Mouse (Mus musculus): ENCODE measurements around the gene Zbtb37. TPM values are rescaled to one million over a fixed set of nuclear protein-coding genes. Genes with fewer than 3 reads are reported as not detected.
"Not testable (repeated sequence)": the region's sequence is repeated elsewhere in the genome, so short reads cannot be mapped to it uniquely, and the experiment has no call there.

The Zbtb37 gene
- total RNA-seq, 2 experiments from 2014 or later = 6.2 to 6.6 TPM

- Histone ChIP-seq H3K27ac (no peak overlapping the region), H3K4me3 (no peak overlapping the region)
- TF ChIP-seq CTCF (IDR thresholded peaks at IDR 0.05) = no peak
- DNase-seq = no peak
- intact Hi-C loops (cut with DNase I) = no loop called here
Measured at GRCm38 (mm10) chr1:160986881-160987635, 47.6 kb downstream of the Zbtb37 start.

- no peak for DNase-seq
- H3K27ac ChIP-seq = no peak overlapping the region
- no peak for TF ChIP-seq CTCF (IDR thresholded peaks at IDR 0.05)
- no peak overlapping the region for H3K4me3 ChIP-seq
- intact Hi-C loops (cut with DNase I) = no loop called here
Measured at GRCm38 (mm10) chr1:160985477-160985876, 49.2 kb downstream of the Zbtb37 start.

DNA sequence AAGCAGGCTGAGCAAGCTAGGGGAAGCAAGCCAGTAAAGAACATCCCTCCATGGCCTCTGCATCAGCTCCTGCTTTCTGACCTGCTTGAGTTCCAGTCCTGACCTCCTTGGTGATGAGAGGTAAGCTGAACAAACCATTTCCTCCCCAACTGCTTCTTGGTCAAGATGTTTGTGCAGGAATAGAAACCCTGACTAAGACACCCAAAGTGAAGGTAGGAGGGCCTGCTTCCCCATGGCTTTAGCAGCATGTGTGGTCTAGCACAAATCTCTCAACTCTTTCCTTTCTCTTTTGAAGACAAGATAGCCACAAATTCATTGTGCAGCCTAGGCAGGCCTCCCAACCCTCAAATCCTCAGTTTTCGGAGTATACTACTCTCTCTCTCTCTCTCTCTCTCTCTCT lies 49.9 kb downstream of the Zbtb37 start:
- H3K27ac ChIP-seq; H3K4me3 ChIP-seq; DNase-seq; intact Hi-C loops (cut with DNase I): not testable (repeated sequence)

GRCm38 (mm10) chr1:160982887-160983286 lies 51.8 kb downstream of the Zbtb37 start:
- H3K4me3 ChIP-seq = no peak overlapping the region
- H3K27ac ChIP-seq = no peak overlapping the region
- intact Hi-C loops (cut with DNase I) = no loop called here
- no peak for DNase-seq
- no peak for TF ChIP-seq CTCF (IDR thresholded peaks at IDR 0.05)

GRCm38 (mm10) chr1:160981337-160981736 lies 53.3 kb downstream of the Zbtb37 start:
- DNase-seq = no peak
- intact Hi-C loops (cut with DNase I) = no loop called here
- no peak overlapping the region for H3K4me3 ChIP-seq
- TF ChIP-seq CTCF (IDR thresholded peaks at IDR 0.05) = no peak
- H3K27ac ChIP-seq = no peak overlapping the region

- DNase-seq = no peak
- intact Hi-C loops (cut with DNase I) = no loop called here
- Histone ChIP-seq H3K4me3 (no peak overlapping the region), H3K27ac (no peak overlapping the region)
- TF ChIP-seq CTCF (IDR thresholded peaks at IDR 0.05) = no peak
Measured at GRCm38 (mm10) chr1:160980537-160981234, 54.0 kb downstream of the Zbtb37 start.

DNA sequence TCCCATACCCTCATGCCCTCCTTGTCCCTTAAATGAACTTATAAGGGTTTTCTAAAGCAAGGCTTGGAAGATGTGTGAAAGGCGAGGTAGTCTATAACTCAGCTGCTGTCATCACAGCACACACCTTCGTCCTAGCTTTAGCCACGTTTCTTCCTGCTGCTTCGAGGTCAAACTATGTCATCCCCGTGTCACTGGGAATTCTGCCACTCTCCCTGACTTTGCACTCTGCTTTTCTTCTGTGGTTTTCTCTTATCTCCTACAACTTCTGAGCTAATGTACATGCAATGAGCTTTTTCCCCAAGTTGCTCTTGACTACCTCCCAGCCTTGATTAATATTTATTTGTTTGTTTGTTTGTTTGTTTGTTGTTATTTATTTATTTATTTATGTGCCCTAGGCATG lies 54.6 kb downstream of the Zbtb37 start:
- intact Hi-C loops (cut with DNase I) = no loop called here
- no peak for DNase-seq
- Histone ChIP-seq H3K27ac (no peak overlapping the region), H3K4me3 (no peak overlapping the region)
- TF ChIP-seq CTCF (IDR thresholded peaks at IDR 0.05) = no peak

DNA sequence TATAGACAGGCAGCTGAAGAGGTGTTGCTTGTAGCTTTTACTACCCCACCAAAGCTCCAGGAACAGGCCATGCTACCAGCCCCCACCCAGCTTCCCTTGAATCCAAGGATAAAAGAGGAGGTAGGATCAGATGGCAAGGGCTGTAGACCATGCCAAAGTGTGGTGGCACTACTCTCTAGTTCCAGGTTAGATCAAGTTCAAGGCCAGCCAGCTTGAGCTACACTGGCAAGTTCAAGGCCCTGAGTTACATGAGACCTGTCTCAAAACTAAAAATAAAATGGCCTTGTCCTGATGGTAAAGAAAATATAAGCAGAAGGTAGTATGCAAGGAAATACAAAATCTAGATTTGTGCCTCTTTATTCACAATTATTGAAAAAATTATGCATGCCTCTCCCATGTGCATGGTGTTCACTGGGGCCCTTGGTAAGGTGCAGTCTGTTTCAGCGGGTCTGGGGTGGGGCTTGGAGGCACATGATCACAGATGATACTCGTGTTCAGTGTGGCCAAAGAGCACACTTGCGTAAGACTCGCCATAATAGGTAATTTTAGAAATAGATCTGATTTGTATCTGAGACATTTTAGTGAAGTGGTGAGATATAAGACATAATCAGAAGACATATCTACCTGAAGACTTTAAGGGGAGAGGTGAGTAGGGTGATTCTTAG lies 56.4 kb downstream of the Zbtb37 start, which contains the start of gene Serpinc1:
Serpinc1 (plus strand) TSS at position 515 of the 665 bp plus-strand sequence.
- intact Hi-C loops (cut with DNase I) = no loop called here
- Histone ChIP-seq H3K4me3 (no peak within 1 kb of the TSS), H3K27ac (no peak within 1 kb of the TSS)
- TF ChIP-seq CTCF (IDR thresholded peaks at IDR 0.05) = no peak
- DNase-seq = peak; percentile 24

DNA sequence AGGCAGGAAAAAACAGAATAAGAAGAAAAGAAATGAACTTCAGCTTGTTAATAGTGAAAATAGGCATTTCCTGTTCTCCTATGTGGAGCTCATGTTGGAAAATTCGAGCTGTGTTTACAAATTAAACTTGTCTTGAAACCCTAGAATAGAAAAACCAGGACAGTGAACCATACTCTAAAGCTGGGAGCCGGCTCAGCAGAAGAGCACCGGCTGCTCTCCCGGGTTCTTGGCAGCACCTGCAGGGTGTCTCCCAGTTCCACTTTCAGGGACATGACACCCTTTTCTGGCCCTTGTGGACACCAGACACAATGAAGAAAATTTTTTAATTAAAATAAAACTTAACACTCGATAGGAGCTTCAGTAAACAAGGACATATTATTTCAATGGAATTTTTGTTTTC lies 66.0 kb downstream of the Zbtb37 start:
- peak; percentile 62 for DNase-seq

GRCm38 (mm10) chr1:160967268-160967667 lies 67.4 kb downstream of the Zbtb37 start:
- no peak for DNase-seq
- no peak overlapping the region for H3K27ac ChIP-seq
- H3K4me3 ChIP-seq = no peak overlapping the region
- no peak for TF ChIP-seq CTCF (IDR thresholded peaks at IDR 0.05)
- intact Hi-C loops (cut with DNase I) = no loop called here

More for the DNA sequence above, 66.0 kb downstream of the Zbtb37 start:
- TF ChIP-seq CTCF (IDR thresholded peaks at IDR 0.05) = no peak
- Histone ChIP-seq H3K27ac (peak overlapping the region; percentile 69), H3K4me3 (no peak overlapping the region)
- intact Hi-C loops (cut with DNase I) = no loop called here

DNA sequence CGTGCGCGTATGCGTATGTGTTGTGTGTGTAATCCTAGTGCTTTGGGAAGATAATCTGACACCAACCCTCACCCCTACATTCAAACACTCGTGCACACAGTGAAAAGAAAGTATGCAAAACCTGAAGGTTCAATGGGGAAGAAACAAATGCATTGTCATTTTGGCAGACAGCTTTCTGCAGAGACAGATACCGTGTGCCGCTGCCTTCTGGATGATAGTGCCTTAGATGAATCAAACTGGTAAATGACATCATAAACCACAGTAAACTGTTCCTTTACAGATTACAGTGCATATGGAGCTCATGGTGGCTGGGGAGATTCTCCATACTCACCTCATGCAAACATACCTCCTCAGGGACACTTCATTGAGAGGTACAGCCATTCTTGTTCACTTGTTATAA lies 71.5 kb downstream of the Zbtb37 start:
- Histone ChIP-seq H3K4me3 (no peak overlapping the region), H3K27ac (no peak overlapping the region)
- no peak for TF ChIP-seq CTCF (IDR thresholded peaks at IDR 0.05)
- DNase-seq = no peak
- intact Hi-C loops (cut with DNase I) = no loop called here

Other genes starting within 250 kb of the Zbtb37 start
- 10 to 100 TPM in 1 of 2 experiments, 1 to 10 TPM in 1; 7.7 to 15.3 TPM for gene Rabgap1l, start 241.6 kb downstream of the Zbtb37 start, total RNA-seq (2021)
- 10 to 100 TPM; 31.0 to 32.5 TPM for gene Rc3h1, start 128.4 kb downstream of the Zbtb37 start, total RNA-seq (2021)
- under 1 TPM in 1 of 2 experiments, not detected in 1; 0.64 TPM for gene Serpinc1, start 56.3 kb downstream of the Zbtb37 start, total RNA-seq (2021)
- 10 to 100 TPM in 1 of 2 experiments, 1 to 10 TPM in 1; 7.6 to 15.5 TPM for gene Dars2, start 35.8 kb upstream of the Zbtb37 start, total RNA-seq (2021)
- under 1 TPM; 0.41 to 0.50 TPM for gene Cenpl, start 35.9 kb upstream of the Zbtb37 start, total RNA-seq (2021)
- 1 to 10 TPM; 7.2 to 8.2 TPM for gene Klhl20, start 96.7 kb upstream of the Zbtb37 start, total RNA-seq (2021)
- not detected for gene Ankrd45, start 107.8 kb upstream of the Zbtb37 start, total RNA-seq (2021)
- gene Tex50, start 124.5 kb upstream of the Zbtb37 start, total RNA-seq (2021) = not detected
- 100 to 1,000 TPM; 104 to 168 TPM for gene Prdx6, start 216.4 kb upstream of the Zbtb37 start, total RNA-seq (2021)